Mouse (Mus musculus): ENCODE data around the gene B3gnt3. TPM values are rescaled to one million over a fixed set of nuclear protein-coding genes. Genes with fewer than 3 reads are reported as not detected.
A peak's percentile ranks its signal among the peaks of the same experiment; 100 is the strongest.
"Not testable (repeated sequence)": the region's sequence is repeated elsewhere in the genome, so short reads cannot be mapped to it uniquely, and the experiment has no call there.

Gene B3gnt3
- polyA plus RNA-seq, 1 experiment from 2014 or later = 4.3 TPM

DNA sequence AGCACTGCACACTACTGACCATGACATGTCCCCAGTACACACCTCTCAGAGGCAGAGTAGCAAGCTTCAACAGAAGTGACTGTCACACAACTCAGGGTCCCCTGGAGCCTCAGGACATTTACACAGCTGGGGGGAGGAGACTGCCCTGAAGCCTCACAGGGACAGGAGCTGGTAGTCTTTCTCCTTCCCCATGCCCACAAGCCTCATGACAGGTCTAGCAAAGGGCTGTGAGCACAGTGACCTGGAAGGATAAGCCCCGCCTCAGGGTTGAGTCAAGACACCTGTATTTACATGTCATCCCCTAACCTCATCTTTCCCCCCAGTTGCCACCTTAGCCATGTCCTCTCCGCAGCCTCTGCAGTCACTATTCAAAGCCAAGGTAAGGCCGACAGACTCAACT, 39.6 kb upstream of the B3gnt3 start:
- DNase-seq (ENCODE audit: low spot score) (no peak), ATAC-seq (replicated peaks; ENCODE audit: low FRiP score, low read depth) (no peak)
- Histone ChIP-seq H3K4me1 (replicated peaks; ENCODE audit: insufficient read depth, low read length) (0 out of 2 replicates have a peak, but pooled peaks cover 5% of the 10 kb centered on the region), H3K4me2 (ENCODE audit: low read length) (peak overlapping the region; percentile 51), H3K27ac (no peak overlapping the region), H3K4me3 (replicated peaks; ENCODE audit: low read depth, low read length) (no peak overlapping the region), H3K9me3 (replicated peaks; ENCODE audit: low read length) (no peaks in the 10 kb centered on the region), H3K9ac (ENCODE audit: low read depth, low read length) (no peak overlapping the region), H3K36me3 (ENCODE audit: insufficient read depth, low read length) (no peaks in the 10 kb centered on the region), H3K27me3 (ENCODE audit: insufficient read depth, low read length) (no peaks in the 10 kb centered on the region)
- no peak for TF ChIP-seq CTCF (IDR thresholded peaks at IDR 0.05; ENCODE audit: low read depth)
- WGBS = 37% methylated on average over 3 of the region's 3 CpGs

DNA sequence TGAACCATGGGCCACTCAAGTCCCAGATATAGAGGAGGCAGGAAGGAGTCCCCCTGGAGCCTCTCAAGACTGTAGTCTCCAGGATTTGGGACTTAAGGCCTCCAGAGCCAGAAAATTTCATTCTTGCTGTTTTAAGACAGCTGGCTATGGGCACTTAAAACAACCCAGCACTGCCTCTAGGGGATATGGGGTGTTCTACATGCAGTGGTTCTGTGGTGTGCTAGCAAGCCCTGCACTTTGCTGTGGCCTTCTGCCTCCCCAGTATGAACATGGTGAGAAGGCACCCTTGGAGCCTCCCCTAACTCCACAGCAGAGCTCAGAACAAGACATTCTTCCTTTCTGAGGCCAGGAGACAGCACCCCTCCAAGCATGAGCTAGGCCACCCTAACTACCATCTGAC, 36.7 kb upstream of the B3gnt3 start:
- not testable (repeated sequence) for H3K9ac ChIP-seq (ENCODE audit: low read depth, low read length); ATAC-seq (replicated peaks; ENCODE audit: low FRiP score, low read depth); H3K9me3 ChIP-seq (replicated peaks; ENCODE audit: low read length); DNase-seq (ENCODE audit: low spot score); H3K27ac ChIP-seq; H3K36me3 ChIP-seq (ENCODE audit: insufficient read depth, low read length); H3K4me3 ChIP-seq (replicated peaks; ENCODE audit: low read depth, low read length); H3K4me2 ChIP-seq (ENCODE audit: low read length); H3K27me3 ChIP-seq (ENCODE audit: insufficient read depth, low read length); H3K4me1 ChIP-seq (replicated peaks; ENCODE audit: insufficient read depth, low read length)

DNA sequence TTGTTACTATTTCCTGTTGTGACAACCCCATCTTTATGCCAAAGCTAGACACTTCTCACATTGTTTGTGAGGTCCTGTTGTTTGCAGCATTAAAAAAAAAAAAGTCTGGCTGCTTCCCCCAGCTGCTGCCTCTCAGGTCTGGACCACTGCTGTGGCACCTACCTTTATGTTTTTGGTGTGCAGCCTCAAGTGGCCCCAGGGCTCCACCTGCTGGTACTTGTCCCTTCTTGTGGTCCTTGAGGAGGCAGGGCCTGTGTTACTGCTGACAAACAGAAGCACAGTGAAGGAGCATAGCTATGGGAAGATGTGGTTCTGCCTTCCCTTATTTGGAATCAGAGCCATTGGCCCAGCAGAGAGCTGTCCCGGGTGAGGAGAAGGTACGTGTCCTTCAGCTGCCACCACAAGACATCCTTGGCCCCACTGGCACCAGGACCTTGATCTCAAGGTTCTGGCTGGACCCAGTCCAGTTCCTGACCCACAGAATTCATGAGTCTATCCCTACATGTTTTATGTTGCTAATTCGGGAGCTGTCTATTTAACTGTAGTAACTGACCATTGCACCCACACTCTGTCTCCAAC, 30.2 kb upstream of the B3gnt3 start:
- no peak overlapping the region for H3K9ac ChIP-seq (ENCODE audit: low read depth, low read length)
- H3K4me2 ChIP-seq (ENCODE audit: low read length) = no peak overlapping the region
- no peaks in the 10 kb centered on the region for H3K36me3 ChIP-seq (ENCODE audit: insufficient read depth, low read length)
- H3K4me1 ChIP-seq (replicated peaks; ENCODE audit: insufficient read depth, low read length) = no peaks in the 10 kb centered on the region
- H3K4me3 ChIP-seq (replicated peaks; ENCODE audit: low read depth, low read length) = no peak overlapping the region
- H3K9me3 ChIP-seq (replicated peaks; ENCODE audit: low read length) = no peaks in the 10 kb centered on the region
- ATAC-seq (replicated peaks; ENCODE audit: low FRiP score, low read depth) = no peak
- WGBS = 43% methylated on average over 3 of the region's 3 CpGs
- TF ChIP-seq CTCF (IDR thresholded peaks at IDR 0.05; ENCODE audit: low read depth) = peak; percentile 70
- DNase-seq (ENCODE audit: low spot score) = peak; percentile 48
- H3K27ac ChIP-seq = no peak overlapping the region
- H3K27me3 ChIP-seq (ENCODE audit: insufficient read depth, low read length) = no peaks in the 10 kb centered on the region

DNA sequence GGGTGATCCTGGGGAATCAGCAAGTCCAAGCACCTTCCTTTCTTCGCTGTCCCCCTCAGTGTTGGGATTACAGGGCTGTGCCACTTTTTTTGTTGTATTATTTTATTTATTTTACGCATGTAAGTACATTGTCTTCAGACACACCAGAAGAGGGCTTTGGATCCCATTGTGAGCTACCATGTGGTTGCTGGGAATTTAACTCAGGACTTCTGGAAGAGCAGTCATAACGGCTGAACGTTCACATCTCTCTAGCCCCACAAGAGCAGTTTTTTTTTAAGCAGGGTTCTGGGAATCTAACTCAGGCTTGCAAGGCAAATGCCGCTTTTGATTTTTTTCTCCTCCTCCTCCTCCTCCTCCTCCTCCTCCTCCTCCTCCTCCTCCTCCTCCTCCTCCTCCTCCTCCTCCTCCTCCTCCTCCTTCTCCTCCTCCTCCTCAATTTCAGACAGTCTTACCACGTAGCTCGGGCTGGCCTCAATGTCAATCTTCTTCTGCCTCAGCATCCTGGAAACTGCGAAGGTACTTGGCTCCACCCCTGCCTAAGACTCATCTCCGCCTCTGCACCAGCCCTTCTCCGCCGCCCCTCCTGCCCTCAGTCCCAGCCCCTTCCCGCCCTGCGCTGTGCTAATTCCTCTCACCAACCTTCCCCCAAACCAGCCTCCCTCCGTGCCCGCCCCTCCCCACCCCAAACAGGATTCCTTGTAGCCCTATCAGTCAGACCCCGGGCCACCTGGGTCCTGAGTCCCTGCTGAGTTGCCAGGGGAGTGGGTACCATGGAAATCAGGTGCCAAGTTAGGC, 27.4 kb upstream of the B3gnt3 start:
- Histone ChIP-seq H3K27me3 (ENCODE audit: insufficient read depth, low read length) (no peaks in the 10 kb centered on the region), H3K4me2 (ENCODE audit: low read length) (peak overlapping the region; percentile 55), H3K9me3 (replicated peaks; ENCODE audit: low read length) (no peaks in the 10 kb centered on the region), H3K9ac (ENCODE audit: low read depth, low read length) (no peak overlapping the region), H3K36me3 (ENCODE audit: insufficient read depth, low read length) (no peaks in the 10 kb centered on the region), H3K27ac (no peak overlapping the region), H3K4me1 (replicated peaks; ENCODE audit: insufficient read depth, low read length) (no peaks in the 10 kb centered on the region), H3K4me3 (replicated peaks; ENCODE audit: low read depth, low read length) (peak overlapping the region; percentile 26)
- 5% methylated on average over 14 of the region's 16 CpGs for WGBS
- no peak for DNase-seq (ENCODE audit: low spot score)
- TF ChIP-seq CTCF (IDR thresholded peaks at IDR 0.05; ENCODE audit: low read depth) = no peak
- no peak for ATAC-seq (replicated peaks; ENCODE audit: low FRiP score, low read depth)

DNA sequence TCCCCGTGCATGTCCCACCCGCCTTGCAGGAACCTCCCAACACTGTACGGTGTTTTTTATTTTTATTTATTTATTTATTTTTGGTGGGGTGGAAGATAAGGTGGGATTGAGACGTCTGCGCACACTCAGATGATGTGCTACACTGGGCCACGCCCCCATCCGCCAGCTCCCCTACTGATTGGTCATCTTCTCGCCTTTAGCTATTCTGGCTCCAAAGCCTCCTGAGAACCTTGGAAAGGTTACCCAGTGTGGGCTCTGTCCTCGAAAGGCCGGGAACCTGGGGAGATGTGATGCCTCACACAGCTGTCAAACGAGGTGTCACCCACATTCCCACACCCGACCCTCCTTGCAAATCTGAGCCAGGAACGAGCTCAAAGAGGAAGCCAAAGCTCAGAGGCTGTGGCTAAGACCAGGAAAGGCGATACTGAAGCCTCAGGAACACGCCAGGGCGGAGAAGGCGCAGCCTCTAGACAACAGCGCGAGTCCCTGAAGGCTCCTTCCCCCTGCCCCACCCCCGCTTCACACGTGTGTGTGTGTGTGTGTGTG, 26.7 kb upstream of the B3gnt3 start:
- H3K9me3 ChIP-seq (replicated peaks; ENCODE audit: low read length) = no peaks in the 10 kb centered on the region
- H3K36me3 ChIP-seq (ENCODE audit: insufficient read depth, low read length) = no peaks in the 10 kb centered on the region
- DNase-seq (ENCODE audit: low spot score) (peak; percentile 42), ATAC-seq (replicated peaks; ENCODE audit: low FRiP score, low read depth) (peak; percentile 27; the same call in 1 of the 2 replicates)
- 7% methylated on average over 20 of the region's 21 CpGs for WGBS
- H3K27ac ChIP-seq = no peak overlapping the region
- H3K4me3 ChIP-seq (replicated peaks; ENCODE audit: low read depth, low read length) = peak overlapping the region; percentile 26
- no peaks in the 10 kb centered on the region for H3K4me1 ChIP-seq (replicated peaks; ENCODE audit: insufficient read depth, low read length)
- no peaks in the 10 kb centered on the region for H3K27me3 ChIP-seq (ENCODE audit: insufficient read depth, low read length)
- H3K9ac ChIP-seq (ENCODE audit: low read depth, low read length) = peak overlapping the region; percentile 42; the same call in 1 of the 2 replicates
- no peak for TF ChIP-seq CTCF (IDR thresholded peaks at IDR 0.05; ENCODE audit: low read depth)
- peak overlapping the region; percentile 55 for H3K4me2 ChIP-seq (ENCODE audit: low read length)

DNA sequence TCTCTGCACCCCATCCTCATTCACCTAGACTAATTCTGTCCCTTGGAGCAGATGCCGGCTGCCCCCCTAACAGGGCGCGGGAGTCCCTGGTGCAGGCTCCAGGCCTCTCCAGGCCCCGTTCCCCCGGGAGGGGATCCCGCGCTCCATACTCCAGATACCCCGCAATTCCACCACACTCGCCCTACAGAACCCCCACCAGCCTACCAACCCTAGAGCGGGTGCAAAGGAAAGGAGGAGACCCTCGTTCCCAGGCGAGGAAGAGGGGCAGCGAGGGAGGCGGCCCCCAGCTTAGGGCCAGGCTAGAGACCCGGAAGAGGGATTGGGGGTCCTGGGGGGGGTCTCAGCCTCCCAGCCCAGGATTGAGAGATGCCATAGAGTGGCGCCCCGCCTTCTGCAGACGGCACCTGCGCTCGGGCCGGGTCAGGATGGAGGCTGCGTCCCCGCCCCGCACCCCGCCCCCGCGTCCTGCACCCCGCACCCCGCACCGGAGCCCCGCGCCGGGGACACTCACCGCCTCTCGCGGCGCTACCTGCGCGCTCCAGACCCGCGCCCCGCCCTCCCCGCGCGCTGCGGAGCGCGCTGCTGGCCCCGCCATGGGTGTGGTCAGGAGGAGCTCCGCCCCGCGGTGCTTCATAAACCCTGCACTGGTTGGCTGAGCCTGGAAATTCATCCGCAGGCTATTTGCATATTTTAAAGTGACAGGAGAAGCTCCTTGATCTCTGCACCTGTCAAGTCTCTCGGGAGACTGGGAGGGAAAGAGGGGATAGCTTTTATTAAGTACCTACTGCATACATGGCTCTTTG, 23.7 kb upstream of the B3gnt3 start, which contains the start of gene Fcho1:
Fcho1 (minus strand) TSS at position 595 of the 803 bp plus-strand sequence.
- WGBS = under 1% methylated on average over 53 of the region's 54 CpGs
- DNase-seq (ENCODE audit: low spot score) (peak; percentile 83), ATAC-seq (replicated peaks; ENCODE audit: low FRiP score, low read depth) (peak; percentile 86)

More for the DNA sequence above, 23.7 kb upstream of the B3gnt3 start, which contains the start of gene Fcho1:
- peak within 1 kb of the TSS; percentile 54 for H3K4me3 ChIP-seq (replicated peaks; ENCODE audit: low read depth, low read length)
- no peaks in the 10 kb centered on the region for H3K4me1 ChIP-seq (replicated peaks; ENCODE audit: insufficient read depth, low read length)
- H3K27ac ChIP-seq = no peak within 1 kb of the TSS
- H3K4me2 ChIP-seq (ENCODE audit: low read length) = peak within 1 kb of the TSS; percentile 68
- TF ChIP-seq CTCF (IDR thresholded peaks at IDR 0.05; ENCODE audit: low read depth) = no peak
- H3K9ac ChIP-seq (ENCODE audit: low read depth, low read length) = peak within 1 kb of the TSS; percentile 43
- no peaks in the 10 kb centered on the region for H3K27me3 ChIP-seq (ENCODE audit: insufficient read depth, low read length)
- no peaks in the 10 kb centered on the region for H3K9me3 ChIP-seq (replicated peaks; ENCODE audit: low read length)
- H3K36me3 ChIP-seq (ENCODE audit: insufficient read depth, low read length) = no peaks in the 10 kb centered on the region

All from kidney, postnatal 0 days (tissue).